Mouse (Mus musculus) left cerebral cortex, postnatal 10 days (tissue): Measurements from ENCODE around the gene Prkcz. TPM values are rescaled to one million over a fixed set of nuclear protein-coding genes. Genes with fewer than 3 reads are reported as not detected.

ENCODE experiments used
- DNase-seq, 2 experiments: peaks; one replicate each; pipeline ENCODE4 v3.0.0; 2021 to 2022; ENCODE audit warnings: low spot score in 2 of 2, mixed read lengths in 1 of 2; ENCODE audit errors: extremely low spot score in 1 of 2
- intact Hi-C: fragments of 180-260 bp; cut with DNase I; formaldehyde crosslinking; loops from one replicate; pipeline ENCODE4 v1.15.1; 2025
- total RNA-seq, 2 experiments: library from RNA; stranded (reverse); gene quantifications; 2 replicates each; pipeline ENCODE4 v1.2.3; 2021

Gene Prkcz
- total RNA-seq, 2 experiments from 2014 or later, result 174 to 187 TPM

DNA sequence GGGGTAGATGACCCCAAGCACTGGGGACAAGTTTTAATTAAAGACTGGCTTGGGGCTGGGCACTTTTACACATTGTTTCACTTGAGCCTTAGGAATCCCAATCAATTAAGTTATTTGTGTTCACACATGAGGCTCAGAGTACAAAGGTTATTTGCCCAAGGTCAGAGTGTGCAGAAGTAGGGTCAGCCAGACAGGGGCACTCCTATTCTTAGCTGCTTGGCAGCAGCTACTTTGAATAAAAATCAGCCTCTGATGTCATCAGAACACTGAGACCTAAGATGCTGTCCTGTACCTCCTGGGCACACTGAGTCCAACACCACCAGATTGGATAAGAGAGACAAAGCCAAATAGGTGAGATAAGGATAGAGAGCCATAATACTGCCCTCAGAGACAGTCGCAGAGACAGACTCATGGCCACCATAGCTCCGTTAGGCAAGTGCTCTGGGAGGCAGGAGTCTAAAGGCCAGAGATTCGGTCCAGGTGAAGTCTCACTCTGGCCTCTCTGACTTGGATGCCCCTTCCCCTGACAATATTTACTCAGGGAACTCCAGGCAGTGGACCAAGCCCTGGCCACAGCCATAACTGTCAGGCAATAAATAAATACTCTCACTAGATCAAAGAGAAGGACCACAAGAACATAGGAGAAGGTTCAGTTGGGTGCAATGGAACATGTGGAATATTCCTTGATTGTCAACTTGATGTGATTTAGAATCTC lies 37.9 kb downstream of the Prkcz start:
- DNase-seq, result no peak
- intact Hi-C loops, result no loop called here

- DNase-seq, result peak; percentile 55 to 61
- intact Hi-C loops, result no loop called here
Observed at GRCm38 (mm10) chr4:155320281-155321244, 40.6 kb downstream of the Prkcz start.

DNA sequence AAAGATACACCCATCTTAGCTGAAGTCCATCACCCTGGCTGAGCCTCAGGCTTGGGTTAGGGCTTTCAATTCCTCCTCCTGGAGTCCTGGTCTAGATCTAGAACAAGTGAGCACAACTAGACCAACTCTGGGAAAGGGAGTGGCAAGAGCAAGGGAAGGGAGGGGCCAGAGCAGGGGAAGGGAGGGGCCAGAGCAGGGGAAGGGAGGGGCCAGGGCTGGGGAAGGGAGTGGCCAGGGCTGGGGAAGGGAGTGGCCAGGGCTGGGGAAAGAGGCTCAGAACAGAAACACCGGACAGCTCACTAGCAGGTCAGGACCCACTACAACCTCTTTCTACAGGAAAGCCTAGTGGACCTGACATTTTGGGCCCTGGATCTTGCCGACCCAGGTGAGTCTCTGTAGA lies 42.9 kb downstream of the Prkcz start:
- intact Hi-C loops, result no loop called here
- DNase-seq, result no peak

- intact Hi-C loops, result no loop called here
Observed at GRCm38 (mm10) chr4:155315031-155315430, 46.1 kb downstream of the Prkcz start.

DNA sequence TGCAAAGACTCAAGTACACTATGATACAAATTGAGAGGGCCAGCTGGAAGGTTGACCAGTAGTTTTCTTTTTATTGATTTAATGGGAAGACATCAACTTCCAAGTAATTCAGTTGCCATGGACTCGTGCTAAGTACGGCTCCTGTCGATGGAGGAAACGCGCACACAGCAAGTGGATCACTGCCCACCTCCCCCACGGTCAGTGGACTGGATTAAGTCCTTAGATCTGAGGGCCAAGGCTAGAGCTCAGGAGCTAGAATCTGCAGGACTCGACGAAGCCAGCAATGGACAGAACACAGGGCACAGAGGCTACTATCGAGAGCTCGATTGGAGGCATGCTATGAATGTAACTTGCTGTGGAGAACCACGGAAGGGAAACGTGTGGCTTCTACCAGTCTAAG lies 52.5 kb downstream of the Prkcz start:
- intact Hi-C loops, result loop anchor here (5.0 kb wide), 2 partner anchors 41 to 56 kb away; no protein-coding TSS in a partner anchor
- no peak for DNase-seq

More at GRCm38 (mm10) chr4:155315031-155315430, 46.1 kb downstream of the Prkcz start:
- DNase-seq, result no peak

DNA sequence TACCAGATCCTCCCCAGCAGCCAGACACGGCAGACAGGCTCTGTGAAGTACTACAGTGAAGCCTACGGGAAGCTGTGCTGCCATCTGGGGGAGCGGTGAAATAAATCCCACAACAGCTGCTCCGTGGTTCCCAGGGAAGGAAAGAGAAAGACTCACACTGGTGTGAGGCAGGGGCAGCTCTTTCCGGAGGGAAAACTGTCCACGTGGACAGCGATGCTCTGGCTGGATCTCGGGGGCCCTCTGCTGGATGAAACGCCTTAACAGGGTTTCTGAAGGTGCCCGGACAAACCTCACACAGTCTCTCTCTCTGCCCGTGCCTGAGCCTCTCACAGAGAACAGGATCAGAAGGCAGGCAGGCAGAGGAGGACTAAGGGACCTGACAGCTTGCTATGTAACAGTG lies 53.1 kb downstream of the Prkcz start:
- DNase-seq, result peak; percentile 82 to 90

DNA sequence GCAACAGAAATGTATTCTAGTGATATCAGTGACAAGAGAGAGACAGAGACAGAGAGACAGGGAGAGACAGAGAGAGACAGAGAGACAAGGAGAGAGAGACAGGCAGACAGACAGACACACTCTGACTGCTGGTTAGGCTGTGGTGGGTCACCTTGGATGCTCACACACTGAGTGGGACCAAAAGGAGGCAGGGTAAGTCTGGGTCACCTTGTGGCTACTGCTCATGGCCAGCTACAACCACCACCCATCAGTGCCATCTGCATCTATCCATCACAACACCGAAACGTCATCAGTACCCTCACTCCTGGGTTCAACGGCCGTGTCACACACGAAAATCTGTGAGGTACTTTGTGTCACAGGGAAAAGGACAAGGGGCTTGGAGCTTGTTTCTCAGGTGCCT lies 53.6 kb downstream of the Prkcz start:
- DNase-seq, result no peak
- intact Hi-C loops, result loop anchor here (5.0 kb wide), 2 partner anchors 40 to 55 kb away; no protein-coding TSS in a partner anchor

More for the DNA sequence above, 53.1 kb downstream of the Prkcz start:
- intact Hi-C loops, result loop anchor here (5.0 kb wide), 2 partner anchors 41 to 56 kb away; no protein-coding TSS in a partner anchor

DNA sequence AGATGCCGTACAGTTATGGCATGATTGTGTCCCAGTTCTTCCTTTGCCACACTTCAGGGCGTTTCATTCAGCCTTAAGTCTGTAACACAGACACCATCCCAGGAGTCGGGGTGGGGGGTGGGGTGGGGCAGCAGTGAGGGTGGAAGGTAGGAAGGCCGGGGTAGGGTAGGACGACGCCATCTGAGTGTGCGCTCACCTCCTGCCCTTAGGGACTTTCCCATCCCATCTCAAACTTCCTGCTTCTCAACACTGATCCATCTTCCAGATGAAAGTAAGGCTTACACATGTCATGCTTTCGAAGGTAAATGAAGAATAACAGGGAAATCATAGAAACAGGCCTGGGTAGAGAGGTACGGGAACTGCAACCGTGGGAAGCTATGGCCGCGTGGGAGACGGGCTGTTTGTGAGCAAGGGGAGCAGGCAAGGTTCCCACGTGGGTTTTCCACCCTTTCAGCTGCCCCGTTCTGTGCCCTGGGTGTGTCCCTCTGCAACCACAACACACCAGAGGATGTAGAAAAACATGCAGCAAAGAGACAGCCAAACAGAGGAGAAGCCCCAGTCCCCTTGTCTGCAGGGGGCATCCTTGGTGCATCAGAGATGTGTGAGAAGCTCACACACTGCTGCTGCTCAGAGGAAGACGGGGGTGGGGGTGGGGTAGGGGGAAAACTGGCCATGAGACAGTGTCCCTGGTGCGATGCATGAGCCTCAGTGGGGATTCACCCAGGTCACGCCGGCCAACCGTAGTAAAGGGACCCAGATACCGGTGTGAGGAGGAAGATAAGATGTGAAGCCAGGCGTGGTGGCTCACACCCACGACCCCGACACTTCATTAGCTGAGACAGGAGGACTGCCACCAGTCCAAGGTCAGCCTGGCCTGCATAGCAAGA lies 54.6 kb downstream of the Prkcz start:
- no peak for DNase-seq
- intact Hi-C loops, result loop anchor here (5.0 kb wide), 2 partner anchors 39 to 54 kb away; no protein-coding TSS in a partner anchor

DNA sequence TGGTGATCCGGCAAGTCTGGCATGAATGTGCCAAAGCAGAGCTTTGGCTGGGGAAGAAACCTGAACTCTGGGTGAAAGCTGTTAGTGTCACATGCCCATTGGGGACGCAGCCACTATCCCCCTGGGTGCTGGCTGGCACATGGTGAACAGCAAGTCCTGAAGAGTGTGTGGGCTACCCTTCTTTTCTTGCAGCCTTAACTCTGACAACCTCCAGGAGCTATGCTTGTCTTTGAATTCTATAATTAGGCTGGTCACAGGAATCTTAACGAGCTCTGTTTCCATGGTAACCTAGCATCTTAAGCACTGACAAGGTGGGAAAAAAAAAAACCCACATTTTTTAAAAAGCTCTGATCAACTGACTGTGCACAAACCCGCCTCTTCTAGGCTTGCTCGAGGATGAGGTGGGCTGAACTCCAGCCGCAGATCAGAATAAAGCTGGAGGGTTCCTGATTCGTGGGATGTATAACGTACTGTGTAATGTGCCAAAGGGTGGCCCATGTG lies 55.6 kb downstream of the Prkcz start:
- DNase-seq, result peak in 1 of 2 experiments; percentile 75

GRCm38 (mm10) chr4:155304508-155305096 lies 56.6 kb downstream of the Prkcz start:
- intact Hi-C loops, result loop anchor here (5.0 kb wide), 2 partner anchors 37 to 52 kb away; no protein-coding TSS in a partner anchor
- no peak for DNase-seq

More for the DNA sequence above, 55.6 kb downstream of the Prkcz start:
- intact Hi-C loops, result loop anchor here (5.0 kb wide), 2 partner anchors 38 to 53 kb away; no protein-coding TSS in a partner anchor

- no peak for DNase-seq
- intact Hi-C loops, result no loop called here
Observed at GRCm38 (mm10) chr4:155301965-155302364, 59.2 kb downstream of the Prkcz start.

DNA sequence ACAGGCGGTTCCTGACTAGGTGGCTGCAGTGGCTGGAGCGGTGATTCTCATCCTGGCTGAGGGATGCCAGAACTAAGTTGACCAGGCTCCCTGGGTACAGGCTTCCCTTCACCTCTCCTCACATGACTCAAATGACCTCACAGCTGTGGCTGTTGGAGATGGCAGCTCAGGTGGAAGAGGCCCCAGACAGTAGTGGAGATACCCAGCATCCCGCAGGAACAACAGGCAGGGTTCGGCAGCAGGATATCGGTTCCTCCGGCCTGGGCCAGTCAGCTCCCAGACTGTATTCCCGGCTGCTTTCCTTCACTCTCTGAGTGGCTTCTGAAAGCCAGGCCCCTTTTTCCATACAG lies 60.1 kb downstream of the Prkcz start:
- intact Hi-C loops, result no loop called here
- DNase-seq, result no peak

DNA sequence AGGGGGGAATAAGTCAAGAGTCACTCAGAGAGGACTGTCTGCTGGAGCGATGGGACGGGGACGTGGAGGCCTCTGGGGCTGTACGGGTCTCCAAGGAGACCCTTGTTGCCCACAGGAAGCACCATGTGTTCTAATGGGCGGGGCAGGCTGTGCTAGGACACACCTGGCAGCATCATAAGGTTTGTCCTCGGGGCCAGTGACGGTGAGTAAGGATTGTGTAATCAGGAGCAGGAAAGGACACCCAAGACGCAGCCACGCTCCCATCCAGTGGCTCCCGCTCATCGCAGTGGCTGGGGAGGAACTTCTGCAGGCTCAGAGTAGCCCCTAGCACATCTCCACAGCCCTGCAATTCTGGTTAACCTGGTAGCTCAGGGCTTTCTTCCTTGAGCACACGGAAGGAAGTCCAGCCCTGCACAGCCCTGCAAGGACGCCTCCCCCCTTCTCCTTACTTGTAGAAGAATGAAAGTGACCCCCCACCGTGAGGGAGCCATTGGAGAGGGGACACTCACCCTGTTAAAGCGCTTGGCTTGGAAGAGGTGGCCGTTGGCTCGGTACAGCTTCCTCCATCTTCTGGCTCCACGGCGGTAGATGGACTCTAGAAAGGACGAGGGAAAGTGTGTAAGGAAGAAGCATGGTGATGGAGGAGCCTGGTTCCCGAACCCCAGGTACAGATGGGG lies 60.6 kb downstream of the Prkcz start:
- DNase-seq, result no peak
- intact Hi-C loops, result no loop called here

DNA sequence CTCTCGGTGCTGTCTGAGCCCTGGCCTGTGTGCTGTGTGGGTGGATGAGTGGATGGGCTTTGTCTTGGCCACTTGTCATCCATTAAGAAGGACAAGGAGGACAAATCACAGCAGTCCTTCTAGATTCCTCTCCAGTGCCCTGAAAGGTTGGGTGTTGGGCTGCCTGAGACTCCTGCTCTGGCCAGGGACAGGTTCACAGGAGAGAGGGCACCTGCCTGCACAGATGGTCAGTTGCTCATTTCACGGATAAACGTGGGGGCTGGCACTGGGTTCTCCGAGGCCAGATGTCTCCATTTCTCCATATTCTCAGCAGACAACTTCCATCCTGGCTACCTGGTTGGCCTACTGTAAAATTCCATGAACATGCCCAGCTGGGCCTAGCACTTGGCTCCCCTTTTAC lies 62.3 kb downstream of the Prkcz start:
- intact Hi-C loops, result no loop called here
- no peak for DNase-seq

- peak in 1 of 2 experiments; percentile 56 for DNase-seq
- intact Hi-C loops, result no loop called here
Observed at GRCm38 (mm10) chr4:155297057-155297456, 64.1 kb downstream of the Prkcz start.

GRCm38 (mm10) chr4:155295996-155296395 lies 65.2 kb downstream of the Prkcz start:
- peak; percentile 55 to 82 for DNase-seq
- intact Hi-C loops, result no loop called here

- peak in 1 of 2 experiments; percentile 55 for DNase-seq
- intact Hi-C loops, result no loop called here
Observed at GRCm38 (mm10) chr4:155295026-155295590, 66.1 kb downstream of the Prkcz start.
